Mouse (Mus musculus): ENCODE results near the gene Ikzf3.

Gene Ikzf3

DNA sequence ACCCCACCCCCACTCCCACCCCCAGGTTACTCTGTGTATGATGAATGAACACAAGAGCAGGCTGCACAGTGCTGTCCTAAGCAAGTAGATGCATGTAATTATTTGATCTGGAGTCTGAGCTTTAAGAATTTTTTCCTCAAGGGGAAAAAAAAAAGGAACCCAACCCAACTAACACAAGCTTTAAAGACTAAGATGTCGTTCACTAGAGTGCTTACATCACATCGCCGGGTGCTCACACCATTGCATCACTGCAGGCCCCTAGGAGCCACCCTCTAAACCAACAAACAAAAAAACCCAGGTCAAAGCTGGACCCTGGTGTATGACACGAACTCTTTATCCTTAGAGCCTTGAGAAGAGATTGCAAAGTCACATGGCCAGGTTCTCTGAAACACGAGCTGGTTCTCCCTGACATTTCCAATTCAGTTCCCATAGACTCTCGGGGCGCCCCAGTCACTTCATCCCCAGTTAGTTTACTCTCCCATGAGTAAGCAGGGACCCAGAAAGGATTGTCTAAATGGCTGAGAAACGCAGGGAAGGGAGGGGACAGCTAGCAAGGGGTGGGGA lies 71.8 kb downstream of the Ikzf3 start:
- no peak for DNase-seq (ENCODE audit: low spot score)

DNA sequence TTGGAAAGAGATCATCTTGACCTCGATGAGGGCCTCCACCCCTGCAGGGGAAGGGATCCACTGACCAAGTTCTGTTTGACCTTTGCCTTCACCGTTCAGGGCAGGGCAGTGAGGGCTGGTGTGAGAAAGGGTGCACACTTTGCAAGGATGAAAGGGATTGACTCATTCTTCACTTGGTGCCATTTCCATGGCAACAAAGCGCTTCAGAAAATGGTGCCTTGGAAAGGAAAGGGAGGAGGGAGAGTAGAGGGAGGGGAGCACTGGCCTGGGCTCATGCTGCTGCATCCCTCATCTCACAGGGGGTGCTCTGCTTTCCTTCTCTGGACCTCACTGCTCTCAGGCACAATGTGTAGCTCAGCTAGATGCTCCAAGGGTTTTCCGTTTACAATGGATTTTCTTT lies 73.1 kb downstream of the Ikzf3 start:
- no peak for DNase-seq (ENCODE audit: low spot score)

DNA sequence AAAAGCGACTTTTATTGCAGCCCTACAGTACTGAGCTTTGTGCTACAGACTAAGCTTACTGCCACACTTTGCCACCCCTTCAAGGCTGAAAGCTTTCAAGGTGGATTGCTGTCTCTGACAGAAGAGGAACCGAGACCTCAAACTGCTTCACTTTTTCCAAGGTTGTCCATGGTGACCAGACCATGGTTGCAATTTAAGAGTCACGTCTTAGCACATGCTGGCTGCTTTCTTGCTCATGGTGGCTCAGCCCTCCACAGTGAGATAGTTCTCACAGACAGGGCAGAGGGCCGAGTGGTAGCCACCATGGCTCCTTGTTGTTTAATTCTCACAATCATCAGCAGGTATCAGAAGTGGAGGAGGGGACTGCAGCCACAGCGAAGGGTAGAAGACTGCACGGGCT lies 75.0 kb downstream of the Ikzf3 start:
- DNase-seq (ENCODE audit: low spot score), result no peak

DNA sequence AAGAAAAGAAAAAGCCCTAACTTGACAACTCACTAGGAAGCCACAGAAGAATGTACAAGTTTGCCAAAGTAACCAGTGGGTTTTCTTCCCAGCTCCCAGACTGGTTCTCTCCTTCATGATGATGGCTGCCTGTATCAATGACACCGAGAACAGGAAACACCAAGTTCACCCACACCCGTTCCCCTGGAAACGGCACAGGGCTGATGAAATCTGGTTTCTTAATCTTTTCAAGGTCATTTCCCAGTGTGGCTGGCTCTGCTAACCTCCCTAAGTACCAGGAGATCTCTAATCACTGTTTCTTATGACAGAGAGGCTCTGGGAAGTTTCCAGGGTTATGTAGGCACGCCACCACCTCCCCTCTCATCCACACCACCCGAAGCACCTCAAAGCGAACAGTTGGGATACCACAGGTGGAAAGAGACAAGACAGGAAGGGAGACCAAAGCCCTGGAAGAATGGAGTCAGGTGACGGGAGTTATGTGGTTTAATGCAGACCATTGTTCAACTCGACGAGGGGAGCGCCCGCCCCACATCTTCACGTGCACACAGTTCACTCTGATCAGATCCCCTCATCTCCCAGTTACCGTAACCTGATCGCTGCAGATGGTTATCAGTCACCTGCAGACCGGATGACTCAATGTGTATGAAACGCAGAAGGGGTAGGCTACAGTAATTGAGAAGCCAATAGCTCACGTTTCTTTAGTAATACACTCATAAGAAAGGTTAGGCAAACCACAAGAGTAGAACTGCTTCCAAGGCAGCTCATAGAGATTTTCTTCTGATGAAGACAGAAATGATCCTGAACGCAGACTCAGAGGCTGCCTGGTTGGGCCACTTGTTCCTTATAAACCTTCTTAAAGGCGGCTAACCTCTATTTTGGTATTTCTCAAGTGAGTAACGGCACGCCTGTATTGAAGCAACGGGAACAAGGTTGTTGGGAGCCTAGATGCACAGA lies 75.8 kb downstream of the Ikzf3 start:
- DNase-seq (ENCODE audit: low spot score), result no peak

DNA sequence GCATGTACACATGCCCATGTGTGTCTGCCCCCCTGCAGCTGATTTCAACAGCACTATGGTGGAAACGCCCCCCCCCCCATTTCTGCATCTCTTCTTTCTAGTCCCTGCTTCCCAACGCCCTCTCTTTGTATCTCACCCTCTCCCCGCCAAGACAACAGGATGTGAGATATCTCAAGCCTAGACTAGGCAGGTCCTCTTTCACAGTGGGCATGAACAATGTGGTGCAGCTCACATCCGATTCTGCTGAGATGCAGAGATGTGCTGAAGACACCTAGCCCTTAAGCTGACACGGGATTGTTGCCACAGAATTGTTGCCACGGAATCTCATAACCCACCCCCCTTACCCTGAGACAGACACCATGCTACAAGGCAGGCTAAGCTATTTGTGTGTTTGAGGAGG lies 81.3 kb downstream of the Ikzf3 start:
- no peak for DNase-seq (ENCODE audit: low spot score)

DNA sequence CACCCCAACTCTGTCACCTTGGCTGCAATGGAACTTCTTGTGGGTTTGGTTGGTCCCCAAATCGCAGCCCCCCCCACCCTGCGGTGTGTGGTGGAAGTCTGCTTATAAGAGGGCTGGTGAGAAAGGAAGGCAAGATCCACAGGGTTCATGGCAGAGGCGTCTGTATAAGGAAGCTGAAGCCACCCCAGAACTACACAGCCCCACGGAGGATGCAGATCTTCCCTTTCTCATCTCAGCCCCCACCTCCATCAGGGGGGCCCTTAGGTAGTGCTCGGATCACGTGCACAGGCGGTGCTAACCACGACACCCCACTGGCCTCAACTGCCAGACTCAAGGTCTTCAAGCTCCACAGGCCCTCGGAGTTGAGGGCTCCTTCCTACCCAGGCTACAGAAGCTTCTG lies 81.9 kb downstream of the Ikzf3 start:
- DNase-seq (ENCODE audit: low spot score), result no peak

DNA sequence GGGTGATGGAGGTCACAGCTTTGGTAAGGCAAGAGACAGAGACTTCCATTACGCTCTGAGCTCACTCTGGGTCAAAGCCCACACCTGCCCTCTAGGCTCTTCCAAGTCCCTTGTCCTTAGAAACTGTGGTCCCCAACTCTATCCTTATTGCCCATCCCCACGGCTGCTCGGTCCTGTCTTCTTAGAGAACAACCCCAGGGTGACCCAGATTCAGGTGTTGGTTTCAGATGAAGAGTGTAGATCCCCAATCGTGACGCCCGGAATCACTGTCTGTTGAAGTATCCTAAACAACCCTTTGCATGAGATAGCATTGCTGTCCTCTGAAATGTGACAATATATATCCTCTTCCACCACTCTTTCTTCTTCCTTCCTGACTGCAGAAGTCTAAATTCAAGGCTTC lies 83.6 kb downstream of the Ikzf3 start:
- DNase-seq (ENCODE audit: low spot score), result no peak

DNA sequence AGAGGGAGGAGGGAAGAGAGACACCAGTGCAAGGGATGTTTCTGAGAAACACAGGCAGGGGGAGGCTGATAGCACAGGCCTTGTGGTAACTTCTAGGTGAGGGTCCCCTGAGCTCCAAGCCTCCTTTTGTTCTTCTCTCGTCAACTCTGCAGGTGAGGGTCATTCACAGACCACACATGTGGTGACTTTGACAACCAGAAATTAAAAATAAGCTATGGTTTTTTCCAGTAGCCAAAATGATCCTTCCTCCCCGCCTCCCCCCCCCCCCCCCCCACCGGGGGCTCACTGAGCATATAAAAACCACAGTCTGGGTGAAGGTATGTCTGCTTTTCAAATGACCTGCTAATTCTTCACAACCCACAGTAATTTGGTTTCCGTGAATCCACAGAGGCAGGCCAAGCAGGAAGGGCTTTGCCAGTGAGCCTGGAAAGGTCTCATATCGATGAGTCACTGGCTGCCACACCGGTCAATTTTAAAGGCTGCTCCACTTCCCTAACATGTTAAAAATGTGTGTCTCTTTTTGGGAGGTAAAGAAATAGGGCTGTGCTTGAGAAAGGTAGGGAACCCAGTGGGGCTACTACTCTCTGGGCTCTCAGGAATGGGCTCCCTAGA lies 84.6 kb downstream of the Ikzf3 start:
- DNase-seq (ENCODE audit: low spot score), result no peak

DNA sequence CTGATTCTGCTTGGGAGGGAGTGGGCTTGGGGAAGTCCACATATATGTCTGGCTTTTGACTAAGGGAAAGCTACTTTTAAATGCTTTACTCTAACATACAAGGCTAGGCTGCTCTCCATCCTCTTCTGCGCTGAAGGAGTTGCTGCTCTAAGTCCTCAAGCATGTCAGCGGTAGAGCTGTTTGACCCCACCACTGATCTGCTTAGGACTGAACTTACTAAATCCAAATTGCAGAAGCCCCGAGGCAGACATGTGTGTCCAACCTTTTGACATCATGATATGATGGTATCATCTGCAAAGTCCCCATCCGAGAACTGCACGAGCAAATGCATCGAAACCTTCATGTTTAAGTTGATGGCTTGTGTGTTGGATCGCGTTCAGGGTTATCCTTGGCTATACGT lies 86.0 kb downstream of the Ikzf3 start:
- DNase-seq (ENCODE audit: low spot score), result no peak

DNA sequence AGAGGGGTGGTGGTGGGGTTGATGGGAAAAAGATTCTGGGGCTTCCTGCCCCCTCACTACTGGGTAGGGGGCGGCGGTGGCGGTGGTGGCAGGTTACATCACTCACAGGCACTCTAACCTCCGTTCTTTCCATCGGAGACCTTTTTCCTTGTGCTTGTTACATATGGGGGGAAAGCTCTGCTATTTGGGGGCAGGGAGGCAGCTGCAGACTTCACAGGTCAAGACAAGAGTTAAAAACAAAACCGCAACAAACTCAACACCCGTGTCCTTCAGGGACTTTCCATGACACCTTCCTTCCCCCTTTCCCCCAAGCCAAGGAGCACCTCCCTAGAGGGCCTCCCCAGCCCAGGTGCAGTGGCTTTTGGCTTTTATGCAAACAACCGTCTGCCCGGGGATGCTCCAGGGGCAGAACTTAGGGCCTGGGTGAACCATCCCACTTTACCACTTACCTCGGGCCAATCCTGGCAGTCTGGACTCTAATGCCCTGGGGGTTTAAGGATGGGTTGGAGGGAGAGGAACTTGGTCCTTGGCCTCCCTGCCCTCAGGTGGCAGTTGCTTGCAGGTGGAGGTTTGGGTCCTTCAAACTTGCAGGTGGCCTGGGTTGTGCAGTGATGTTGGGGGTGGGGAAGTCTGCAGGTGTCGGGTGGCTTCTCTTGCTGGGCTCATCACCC lies 86.6 kb downstream of the Ikzf3 start:
- DNase-seq (ENCODE audit: low spot score), result no peak

DNA sequence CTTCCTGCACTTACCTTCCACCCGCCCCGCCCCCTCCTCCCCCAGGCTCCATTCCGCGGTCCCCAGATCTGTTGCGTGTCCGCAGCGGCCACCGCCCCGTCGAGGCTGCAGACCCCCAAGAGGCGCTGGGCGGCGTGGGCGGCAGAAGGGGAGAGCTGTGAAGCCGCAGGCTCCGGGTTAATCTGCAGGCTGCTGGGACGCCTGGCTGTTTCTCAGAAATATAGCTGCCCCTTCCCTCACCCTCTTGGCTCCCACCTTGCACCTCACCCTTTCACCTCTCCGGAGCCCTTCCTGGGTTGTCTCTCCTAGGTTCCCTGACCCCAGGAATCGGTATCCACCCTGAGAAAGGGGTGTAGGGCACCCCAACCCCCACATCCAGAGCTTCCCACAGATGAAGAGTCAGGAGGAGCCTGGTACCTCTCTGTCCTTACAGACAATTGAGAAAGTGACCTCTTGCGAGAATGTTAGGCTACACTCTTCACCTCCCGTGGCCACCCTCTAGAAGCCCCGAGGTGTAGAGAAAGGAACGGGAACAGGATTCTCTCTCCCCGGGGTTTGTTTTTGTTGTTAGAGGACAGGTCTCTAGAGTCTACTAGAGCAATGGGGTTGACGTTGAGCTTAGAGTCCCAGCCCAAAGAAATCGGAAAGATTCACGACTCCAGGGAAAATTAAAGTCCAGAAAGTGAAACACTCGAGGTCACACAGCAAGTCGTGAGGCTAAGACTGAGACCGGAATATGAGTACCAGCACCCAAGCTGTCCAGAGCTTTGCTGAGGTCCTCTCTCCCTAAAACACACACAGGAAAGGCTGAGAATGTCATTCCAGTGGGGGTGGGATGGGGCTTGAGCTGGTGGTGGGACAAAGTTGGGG lies 87.5 kb downstream of the Ikzf3 start:
- no peak for DNase-seq (ENCODE audit: low spot score)

DNA sequence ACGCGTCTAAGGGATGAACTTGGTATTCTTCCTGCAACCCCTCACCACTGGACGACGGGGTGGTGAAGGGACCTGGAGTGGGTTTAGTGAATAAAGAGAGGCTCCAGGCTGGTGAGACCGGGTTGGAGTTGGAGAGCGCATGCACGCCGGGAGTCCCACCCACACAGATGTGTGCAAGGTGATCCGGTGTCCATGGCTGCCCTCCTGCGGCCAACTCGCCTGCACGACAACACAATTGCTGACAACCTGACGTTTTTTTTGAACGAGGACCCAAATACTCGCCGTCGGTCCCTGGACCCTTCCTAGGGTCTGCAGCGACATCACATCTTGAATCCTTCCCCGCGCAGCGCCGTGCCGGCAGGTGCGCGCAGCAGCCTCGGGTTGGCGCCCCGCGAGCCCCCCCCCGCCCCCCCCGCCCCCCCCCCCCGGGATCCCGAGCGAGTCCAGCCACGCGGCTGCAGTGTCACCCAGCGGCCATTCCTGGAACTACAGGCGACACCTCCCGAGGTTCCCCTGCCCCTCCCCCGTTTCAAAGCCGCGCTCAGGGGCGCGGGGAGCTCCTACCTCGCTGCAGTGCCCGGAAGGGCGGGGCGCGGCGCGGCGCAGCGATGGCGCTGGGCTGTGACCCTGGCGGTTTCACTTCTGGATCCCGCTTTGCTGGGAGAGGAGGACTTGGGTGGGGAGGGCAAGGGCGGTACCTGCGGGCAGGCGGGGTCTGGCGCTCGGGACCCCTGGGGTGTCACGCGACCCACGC lies 88.3 kb downstream of the Ikzf3 start:
- peak; percentile 95 for DNase-seq (ENCODE audit: low spot score)

DNA sequence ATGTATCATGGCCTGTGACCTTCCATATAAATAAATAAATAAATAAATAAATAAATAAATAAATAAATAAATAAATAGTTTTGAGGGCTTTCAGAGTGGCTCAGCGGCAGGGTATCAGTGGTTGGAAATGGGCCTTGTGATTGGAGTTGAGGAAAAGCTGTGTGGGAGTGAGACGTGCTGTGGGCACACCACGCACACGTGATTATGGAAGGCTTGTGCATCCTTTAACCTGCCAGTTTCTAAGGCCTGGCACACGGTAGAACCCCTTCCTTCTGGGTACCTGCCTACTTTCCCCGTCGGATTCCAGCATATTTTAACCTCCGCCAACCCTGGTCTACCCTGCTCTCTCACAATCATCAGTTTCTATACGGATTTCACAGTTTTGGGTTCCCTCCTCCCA lies 88.9 kb downstream of the Ikzf3 start:
- DNase-seq (ENCODE audit: low spot score), result no peak

DNA sequence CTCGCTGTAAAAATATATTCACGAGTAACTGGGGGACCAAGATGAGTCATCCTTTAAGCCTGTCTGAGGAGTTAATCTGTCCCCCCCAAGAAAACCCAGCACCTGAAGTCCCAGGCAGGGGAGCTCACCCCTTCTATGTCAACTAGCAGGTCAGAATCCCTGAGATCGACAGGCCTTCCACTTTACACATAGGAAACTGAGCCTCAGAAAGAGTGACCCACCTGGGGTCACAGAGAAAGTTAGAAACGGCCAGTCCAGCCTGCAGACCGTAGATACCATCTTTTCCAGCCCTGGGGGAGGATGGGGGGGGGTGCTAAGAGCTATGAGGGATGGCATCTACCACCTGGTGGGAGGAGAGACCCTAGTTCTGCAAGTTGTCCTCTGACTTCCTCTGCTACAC lies 89.3 kb downstream of the Ikzf3 start:
- no peak for DNase-seq (ENCODE audit: low spot score)

DNA sequence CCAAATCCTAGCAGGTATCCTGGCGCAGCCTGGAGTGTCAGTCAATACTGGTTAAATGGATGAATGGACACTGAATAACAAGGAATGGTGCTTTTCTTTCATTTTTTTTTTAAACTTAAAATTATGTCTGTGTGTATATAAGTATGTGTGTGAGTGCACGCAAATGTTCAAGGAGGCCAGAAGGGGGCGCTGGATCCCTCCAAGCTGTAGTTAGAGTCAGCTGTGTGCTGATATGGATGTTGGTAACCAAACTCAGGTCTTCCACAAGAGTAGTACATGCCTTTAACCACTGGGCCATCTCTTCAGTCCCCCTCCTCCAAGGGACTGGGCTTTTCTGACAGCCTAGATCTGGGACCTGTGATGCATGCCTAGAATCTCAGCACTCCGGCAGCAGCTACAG lies 90.3 kb downstream of the Ikzf3 start:
- no peak for DNase-seq (ENCODE audit: low spot score)

DNA sequence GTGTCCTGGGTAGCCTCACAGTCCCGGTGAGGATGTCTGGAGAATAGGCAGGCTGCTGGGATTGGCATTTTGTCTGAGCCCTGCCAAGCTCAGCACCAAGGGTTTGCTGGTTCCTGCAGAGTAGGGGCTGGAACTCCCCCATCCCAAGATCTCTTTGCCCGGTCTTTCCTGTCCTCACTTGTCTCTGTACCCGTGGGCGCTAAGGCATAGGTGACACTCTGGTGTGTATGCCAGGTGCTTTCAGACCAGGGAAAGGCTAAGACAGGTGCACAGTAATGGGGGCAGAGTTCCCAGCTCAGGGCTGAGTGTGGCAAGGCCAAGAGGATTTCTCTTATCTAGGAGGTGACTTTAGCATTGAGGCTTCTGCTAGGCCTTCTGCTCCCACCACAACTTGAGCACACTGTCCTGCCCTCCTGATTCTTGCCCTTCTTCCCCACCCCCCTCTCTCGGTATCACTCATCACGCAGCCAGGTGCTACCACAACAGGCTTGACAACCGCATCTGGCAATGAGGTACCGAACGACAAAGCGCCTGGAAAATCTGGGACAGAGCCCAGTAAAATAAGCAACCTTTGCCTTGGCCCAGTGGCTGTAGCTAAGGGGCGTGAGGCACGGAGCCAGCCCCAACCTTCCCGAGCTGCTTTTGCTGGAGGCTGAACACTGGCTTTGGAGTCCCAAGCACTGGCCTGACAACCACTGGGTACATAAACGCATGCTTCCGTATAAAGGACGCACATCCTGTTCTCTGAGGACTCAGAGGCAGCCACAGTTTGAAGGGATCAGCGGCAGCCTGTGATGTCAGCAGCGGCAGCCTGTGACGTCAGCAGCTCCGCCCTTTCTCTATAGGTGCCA lies 95.7 kb downstream of the Ikzf3 start:
- no peak for DNase-seq (ENCODE audit: low spot score)

DNA sequence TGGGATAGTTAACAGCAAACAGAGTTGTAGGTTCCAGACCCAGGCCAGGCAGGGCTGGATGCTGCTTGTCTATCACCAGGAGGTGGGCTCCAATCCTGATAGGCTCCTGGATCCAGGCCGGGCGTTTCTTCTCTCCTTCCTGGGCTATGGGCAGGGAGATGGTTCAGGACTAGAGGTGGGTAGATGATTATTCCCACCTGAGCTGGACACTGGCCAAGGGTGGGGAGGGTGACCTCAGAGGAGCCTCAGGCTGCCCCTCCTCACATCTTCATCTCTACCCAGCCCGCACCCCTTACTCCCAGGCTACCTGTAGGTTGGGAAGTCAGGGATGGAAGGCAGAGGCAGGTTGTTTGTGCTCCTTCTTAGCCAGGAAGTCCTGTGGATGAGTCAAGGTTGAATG lies 96.4 kb downstream of the Ikzf3 start:
- DNase-seq (ENCODE audit: low spot score), result no peak

DNA sequence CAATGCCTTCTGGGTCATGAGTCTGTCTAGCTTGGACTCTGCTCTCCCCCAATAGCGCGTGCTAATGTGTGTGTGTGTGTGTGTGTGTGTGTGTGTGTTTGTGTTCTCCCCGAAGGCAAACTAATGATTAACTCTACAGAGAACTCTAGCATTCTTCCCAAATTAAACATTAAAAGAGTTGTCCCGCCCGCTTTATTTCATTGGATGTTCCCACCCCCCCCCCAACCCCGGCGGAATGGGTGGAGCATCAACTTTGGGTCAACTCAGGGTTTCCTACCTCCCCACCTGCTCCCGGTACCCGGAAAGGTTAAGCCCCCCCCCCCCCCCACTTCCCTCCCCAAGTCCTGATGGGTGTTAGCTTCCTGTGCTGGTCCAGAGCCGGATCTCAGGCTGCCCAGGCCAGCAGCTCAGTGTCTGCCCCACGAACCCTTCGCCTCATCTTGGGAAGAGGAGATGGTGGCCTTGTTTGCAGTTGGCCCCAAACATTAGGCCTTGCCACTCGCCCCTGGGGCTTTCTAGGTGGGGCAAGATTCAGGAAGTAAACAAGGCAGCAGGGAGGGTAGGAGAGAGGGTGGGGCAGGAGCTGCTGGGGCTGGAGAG lies 97.5 kb downstream of the Ikzf3 start:
- no peak for DNase-seq (ENCODE audit: low spot score)

DNA sequence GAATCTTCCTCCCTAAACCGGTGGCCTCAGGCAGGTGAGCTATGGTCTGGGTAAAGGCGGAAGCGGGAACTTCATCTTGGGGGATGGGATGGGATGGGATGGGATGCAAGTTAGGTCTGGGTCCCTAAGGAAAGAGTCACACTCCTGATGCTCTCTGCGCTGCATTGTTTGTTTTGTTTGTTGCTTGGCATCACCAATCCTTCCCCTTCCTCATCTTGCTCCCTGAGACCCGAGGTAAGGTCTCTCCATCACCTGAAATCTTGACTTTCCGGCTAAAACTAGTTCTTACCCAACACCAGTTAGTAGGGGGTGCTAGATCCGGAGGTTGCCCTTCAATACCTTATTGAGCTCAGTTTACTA lies 98.4 kb downstream of the Ikzf3 start:
- no peak for DNase-seq (ENCODE audit: low spot score)
